Mouse (Mus musculus): ENCODE measurements at regions not wholly inside any gene's neighbourhood (a gene's known extent, or its start where the extent isn't known, plus 50 kb on each side); places are given as distances from the start of the nearest gene placed in this dataset.

- no peak for DNase-seq
Measured at GRCm38 (mm10) chr15:43926034-43926433, 3791.9 kb downstream of the 9330182O14Rik start.

- DNase-seq: no peak
Measured at GRCm38 (mm10) chr15:43933608-43934007, 3799.4 kb downstream of the 9330182O14Rik start.

- DNase-seq: peak; percentile 10 to 38
Measured at GRCm38 (mm10) chr15:43940424-43940823, 3806.3 kb downstream of the 9330182O14Rik start.

- DNase-seq: no peak
Measured at GRCm38 (mm10) chr15:43940905-43941304, 3806.7 kb downstream of the 9330182O14Rik start.

GRCm38 (mm10) chr15:43942002-43942660 is 3808.0 kb downstream of the 9330182O14Rik start:
- DNase-seq: no peak

- no peak for DNase-seq
Measured at GRCm38 (mm10) chr15:43984991-43985390, 3850.8 kb downstream of the 9330182O14Rik start.

- DNase-seq: peak in 1 of 2 experiments; percentile 14
Measured at GRCm38 (mm10) chr15:43991229-43991628, 3857.1 kb downstream of the 9330182O14Rik start.

- DNase-seq: no peak
Measured at GRCm38 (mm10) chr15:43992936-43993335, 3858.8 kb downstream of the 9330182O14Rik start.

- DNase-seq: no peak
Measured at GRCm38 (mm10) chr15:44026468-44027028, 3892.4 kb downstream of the 9330182O14Rik start.

GRCm38 (mm10) chr15:44035900-44036299 is 3901.7 kb downstream of the 9330182O14Rik start:
- DNase-seq: no peak

- DNase-seq: no peak
Measured at GRCm38 (mm10) chr15:44037893-44038292, 3903.7 kb downstream of the 9330182O14Rik start.

- DNase-seq: no peak
Measured at GRCm38 (mm10) chr15:44050565-44051274, 3916.6 kb downstream of the 9330182O14Rik start.

- no peak for DNase-seq
Measured at GRCm38 (mm10) chr15:44064855-44065254, 3930.7 kb downstream of the 9330182O14Rik start.

- DNase-seq: no peak
Measured at GRCm38 (mm10) chr15:44083680-44084079, 3949.5 kb downstream of the 9330182O14Rik start.

GRCm38 (mm10) chr15:44112328-44112944 is 3978.3 kb downstream of the 9330182O14Rik start:
- DNase-seq: peak in 1 of 2 experiments; percentile 5

- peak in 1 of 2 experiments; percentile 7 for DNase-seq
Measured at GRCm38 (mm10) chr15:44134213-44134612, 4000.0 kb downstream of the 9330182O14Rik start.

All from cerebellum, postnatal 36 days (tissue).